Mouse (Mus musculus): ENCODE results near the gene Teddm2.

DNA sequence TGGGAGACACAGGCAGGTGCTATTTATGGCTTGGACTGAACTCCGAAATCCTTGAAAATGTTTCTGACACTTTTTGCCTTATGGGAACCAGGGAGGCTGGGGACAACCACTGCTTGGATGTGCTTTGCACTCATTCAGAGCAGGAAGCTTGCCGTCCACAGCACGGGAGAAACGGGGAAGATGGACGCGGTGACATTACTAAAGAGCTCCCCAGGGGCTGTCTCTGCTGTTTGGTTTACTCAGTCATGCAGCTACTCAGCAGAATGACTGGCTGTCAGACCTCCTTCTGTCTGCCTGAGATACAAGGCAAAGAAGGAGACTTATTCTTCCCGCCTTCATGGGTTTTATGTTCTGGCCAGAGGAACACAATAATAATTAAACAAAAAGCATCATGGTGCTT is 46.9 kb upstream of the Teddm2 start:
- TF ChIP-seq POLR2A (IDR thresholded peaks at IDR 0.05; ENCODE audit: control insufficient read depth in 1 of 2, insufficient read depth in 1 of 2, low read depth in 1 of 2, low read length in 2 of 2, poor library complexity in 1 of 2), result no peak
- TF ChIP-seq HCFC1 (IDR thresholded peaks at IDR 0.05; ENCODE audit: low read depth, low read length), result no peak
- TF ChIP-seq UBTF (IDR thresholded peaks at IDR 0.05; ENCODE audit: borderline replicate concordance, insufficient read depth, low read depth, low read length), result no peak
- TF ChIP-seq TAL1 (IDR thresholded peaks at IDR 0.05; ENCODE audit: low read length), result no peak
- TF ChIP-seq GATA1 (IDR thresholded peaks at IDR 0.05; ENCODE audit: low read depth, low read length), result no peak
- TF ChIP-seq ELF1 (IDR thresholded peaks at IDR 0.05; ENCODE audit: low read depth, low read length), result no peak
- TF ChIP-seq SMC3 (IDR thresholded peaks at IDR 0.05; ENCODE audit: low read depth, low read length), result no peak
- no peak for TF ChIP-seq BHLHE40 (IDR thresholded peaks at IDR 0.05; ENCODE audit: borderline replicate concordance, low read depth, low read length)
- no peak for TF ChIP-seq ETS1 (IDR thresholded peaks at IDR 0.05; ENCODE audit: low read depth, low read length)
- TF ChIP-seq ZKSCAN1 (IDR thresholded peaks at IDR 0.05; ENCODE audit: low read depth, low read length), result no peak
- TF ChIP-seq TBP (IDR thresholded peaks at IDR 0.05; ENCODE audit: low read depth, low read length), result no peak
- no peak for TF ChIP-seq MYB (IDR thresholded peaks at IDR 0.05; ENCODE audit: low read depth, low read length)
- TF ChIP-seq CTCF (IDR thresholded peaks at IDR 0.05 in 2 of 3, conservative IDR thresholded peaks at IDR 0.05 in 1 of 3; ENCODE audit: control insufficient read depth in 1 of 3, insufficient read depth in 1 of 3, low read depth in 2 of 3, low read length in 3 of 3, poor library complexity in 1 of 3, severe bottlenecking in 1 of 3), result no peak

Data from MEL (cell line).